ENCODE assay signal across 25 mouse cellular contexts in the genomic region with DNA sequence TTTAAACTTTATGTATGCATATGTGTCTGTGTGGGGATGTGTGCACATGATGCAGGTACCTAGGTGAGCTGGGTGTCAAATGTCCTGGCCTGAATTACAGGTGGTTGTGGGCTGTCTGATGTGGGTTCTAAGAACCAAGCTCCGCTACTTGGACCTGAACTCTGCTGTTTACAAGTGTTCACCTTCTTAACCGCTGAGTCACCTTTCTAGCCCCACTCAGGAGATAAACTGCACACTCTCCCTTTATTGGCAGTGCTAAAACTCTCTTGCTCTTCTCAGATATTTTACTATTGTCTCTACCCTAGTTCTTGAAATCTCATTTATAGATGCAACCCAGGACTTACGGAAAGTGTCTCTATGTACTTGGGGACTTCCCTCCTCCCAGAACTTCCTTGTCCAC.
DNase-seq lines count a peak whose midpoint lies in the region; ATAC-seq lines count a peak whose summit lies in the region.
"Had no signal": no experiment of that assay in that cellular context is flagged by ENCODE, and none has a peak within 500 bp of the region (broad histone marks: within the 10 kb centered on the region; RNA-seq: fewer than 3 reads in every experiment).

No protein-coding gene starts in this region.

- no peak overlapping the region for H3K4me2 ChIP-seq in hindbrain, embryonic 15.5 days
- H3K4me2 ChIP-seq in hindbrain, embryonic 16.5 days (ENCODE audit: low read length), result no peak overlapping the region
- H3K4me2 ChIP-seq in liver, embryonic 15.5 days, result no peak overlapping the region
- H3K4me2 ChIP-seq: embryonic facial prominence, embryonic 12.5 days; embryonic facial prominence, embryonic 15.5 days; heart, embryonic 11.5 days; hindbrain, embryonic 12.5 days had no signal

- WGBS in hindbrain, embryonic 15.5 days, result 94% methylated on average over 3 of the region's 3 CpGs
- WGBS in hindbrain, embryonic 16.5 days, result 93% methylated on average over 3 of the region's 3 CpGs
- 72% methylated on average over 3 of the region's 3 CpGs for WGBS in liver, embryonic 15.5 days (ENCODE audit: insufficient replicate concordance)

- intact Hi-C loops in left cerebral cortex, postnatal 36 days (cut with DNase I), result no loop called here

- no peak for DNase-seq in left cerebral cortex, postnatal 36 days (ENCODE audit: low spot score in 2 of 2)
- DNase-seq in embryo, embryonic 10.5 days (ENCODE audit: low spot score), result no peak
- DNase-seq: adrenal gland, postnatal 10 days; adrenal gland, postnatal 36 days; cerebellum, adult 18-20 months; cerebellum, adult 9-10 months; cerebellum, postnatal 14 days; forebrain, postnatal 0 days; gastrocnemius, adult 2 months; gastrocnemius, postnatal 14 days; heart, adult 11 months had no signal

- no peak overlapping the region for H3K9ac ChIP-seq in hindbrain, embryonic 15.5 days
- no peak overlapping the region for H3K9ac ChIP-seq in hindbrain, embryonic 16.5 days (ENCODE audit: low read depth, low read length)
- no peak overlapping the region for H3K9ac ChIP-seq in liver, embryonic 15.5 days
- H3K9ac ChIP-seq: embryonic facial prominence, embryonic 12.5 days; embryonic facial prominence, embryonic 15.5 days; forebrain, postnatal 0 days; hindbrain, embryonic 12.5 days had no signal

- 0 out of 2 replicates have a peak, but pooled peaks have one; percentile 42 for ATAC-seq in hindbrain, embryonic 15.5 days (ENCODE audit: low FRiP score, low read depth)
- no peak for ATAC-seq in hindbrain, embryonic 16.5 days
- ATAC-seq in erythroblast, adult 5-6 weeks (replicated peaks; ENCODE audit: low FRiP score, poor library complexity, severe bottlenecking), result peak; percentile 58; the same call in 1 of the 2 replicates
- ATAC-seq in liver, embryonic 15.5 days (ENCODE audit: insufficient read depth), result peak; percentile 65
- peak; percentile 44 for ATAC-seq in megakaryocyte progenitor cell, adult 5-6 weeks (replicated peaks; ENCODE audit: poor library complexity)
- ATAC-seq in activated CD4-positive, CD25-positive, alpha-beta regulatory T cell, adult 4 months, result no peak
- ATAC-seq: forebrain, embryonic 14.5 days; forebrain, postnatal 0 days; hindbrain, postnatal 0 days had no signal

- H3K27me3 ChIP-seq in hindbrain, embryonic 15.5 days, result no peaks in the 10 kb centered on the region
- no peaks in the 10 kb centered on the region for H3K27me3 ChIP-seq in hindbrain, embryonic 16.5 days (replicated peaks; ENCODE audit: control insufficient read depth, insufficient read depth, low read length)
- no peaks in the 10 kb centered on the region for H3K27me3 ChIP-seq in liver, embryonic 15.5 days
- H3K27me3 ChIP-seq: embryonic facial prominence, embryonic 12.5 days; embryonic facial prominence, embryonic 15.5 days; hindbrain, embryonic 12.5 days had no signal

- H3K4me3 ChIP-seq in hindbrain, embryonic 15.5 days, result no peak overlapping the region
- no peak overlapping the region for H3K4me3 ChIP-seq in hindbrain, embryonic 16.5 days (ENCODE audit: low read length)
- no peak overlapping the region for H3K4me3 ChIP-seq in liver, embryonic 15.5 days (replicated peaks)
- H3K4me3 ChIP-seq: embryonic facial prominence, embryonic 12.5 days; embryonic facial prominence, embryonic 15.5 days; erythroblast, embryonic 14.5 days; forebrain, embryonic 10.5 days; gastrocnemius, adult 2 months; hindbrain, embryonic 12.5 days had no signal

- H3K36me3 ChIP-seq in hindbrain, embryonic 15.5 days, result peaks cover 16% of the 10 kb centered on the region
- peaks cover 11% of the 10 kb centered on the region for H3K36me3 ChIP-seq in hindbrain, embryonic 16.5 days (ENCODE audit: control insufficient read depth, insufficient read depth, low read length)
- no peaks in the 10 kb centered on the region for H3K36me3 ChIP-seq in liver, embryonic 15.5 days (replicated peaks)
- H3K36me3 ChIP-seq: embryonic facial prominence, embryonic 12.5 days; embryonic facial prominence, embryonic 15.5 days; forebrain, embryonic 10.5 days; hindbrain, embryonic 12.5 days had no signal

- no peaks in the 10 kb centered on the region for H3K4me1 ChIP-seq in hindbrain, embryonic 15.5 days (replicated peaks)
- no peaks in the 10 kb centered on the region for H3K4me1 ChIP-seq in hindbrain, embryonic 16.5 days (ENCODE audit: control insufficient read depth, insufficient read depth, low read depth, low read length)
- H3K4me1 ChIP-seq in liver, embryonic 15.5 days (replicated peaks), result peaks cover 30% of the 10 kb centered on the region
- H3K4me1 ChIP-seq: embryonic facial prominence, embryonic 12.5 days; embryonic facial prominence, embryonic 15.5 days; forebrain, embryonic 10.5 days; hindbrain, embryonic 12.5 days had no signal

- H3K9me3 ChIP-seq in hindbrain, embryonic 15.5 days, result no peaks in the 10 kb centered on the region
- no peaks in the 10 kb centered on the region for H3K9me3 ChIP-seq in hindbrain, embryonic 16.5 days (ENCODE audit: control insufficient read depth, low read length)
- no peaks in the 10 kb centered on the region for H3K9me3 ChIP-seq in liver, embryonic 15.5 days (replicated peaks)
- H3K9me3 ChIP-seq: embryonic facial prominence, embryonic 12.5 days; embryonic facial prominence, embryonic 15.5 days; forebrain, embryonic 10.5 days; hindbrain, embryonic 12.5 days had no signal

- no peak overlapping the region for H3K27ac ChIP-seq in hindbrain, embryonic 15.5 days (replicated peaks)
- no peak overlapping the region for H3K27ac ChIP-seq in hindbrain, embryonic 16.5 days (ENCODE audit: low read depth, low read length)
- peak overlapping the region; percentile 59; the same call in 1 of the 2 replicates for H3K27ac ChIP-seq in liver, embryonic 15.5 days (replicated peaks)
- H3K27ac ChIP-seq: embryonic facial prominence, embryonic 12.5 days; embryonic facial prominence, embryonic 15.5 days; forebrain, embryonic 10.5 days; gastrocnemius, adult 2 months; hindbrain, embryonic 12.5 days; hindbrain, postnatal 0 days had no signal

Comparison
In these comparisons a context has a peak if more than half of its experiments do, and no peak if none do; other contexts are left out.
1. ATAC-seq: peak in hindbrain, embryonic 15.5 days (single experiment), erythroblast, adult 5-6 weeks (single experiment), liver, embryonic 15.5 days (single experiment) and megakaryocyte progenitor cell, adult 5-6 weeks (single experiment); none in hindbrain, embryonic 16.5 days (single experiment) and activated CD4-positive, CD25-positive, alpha-beta regulatory T cell, adult 4 months (single experiment).